Mouse (Mus musculus) heart, embryonic 11.5 days (tissue): ENCODE measurements around the gene Iffo1. TPM values are rescaled to one million over a fixed set of nuclear protein-coding genes. Genes with fewer than 3 reads are reported as not detected.

Experiments
- ATAC-seq: fragments of 200-750 bp; cut with Nextera tagmentation; replicated peaks from 2 replicates; pipeline ENCODE4 v1.8.0; 2017; ENCODE audit warnings: moderate library complexity; ENCODE audit not compliant: insufficient number of reproducible peaks, low FRiP score, low TSS enrichment
- H3K27ac ChIP-seq: fragments of 300-500 bp; sonication (generic); 2 replicates; pipeline ENCODE4 v1.5.1; 2014; ENCODE audit warnings: mild to moderate bottlenecking, low read depth, low read length
- H3K27me3 ChIP-seq: fragments of 300-500 bp; sonication (generic); 2 replicates; pipeline ENCODE4 v1.6.1; 2014; ENCODE audit warnings: mild to moderate bottlenecking, low read length, mixed read lengths; ENCODE audit not compliant: control insufficient read depth, insufficient read depth
- H3K36me3 ChIP-seq: fragments of 300-500 bp; sonication (generic); 2 replicates; pipeline ENCODE4 v1.6.1; 2014; ENCODE audit warnings: mild to moderate bottlenecking, low read length, moderate library complexity, mixed read lengths; ENCODE audit not compliant: control insufficient read depth, insufficient read depth
- H3K4me1 ChIP-seq: fragments of 300-500 bp; sonication (generic); 2 replicates; pipeline ENCODE4 v1.6.1; 2014; ENCODE audit warnings: low read length; ENCODE audit not compliant: control insufficient read depth, insufficient read depth
- H3K4me2 ChIP-seq: fragments of 300-500 bp; sonication (generic); 2 replicates; pipeline ENCODE4 v1.6.1; 2014; ENCODE audit warnings: mild to moderate bottlenecking, moderate library complexity
- H3K4me3 ChIP-seq: fragments of 300-500 bp; sonication (generic); 2 replicates; pipeline ENCODE4 v1.5.1; 2014; ENCODE audit warnings: low read depth, low read length
- H3K9ac ChIP-seq: fragments of 300-500 bp; sonication (generic); 2 replicates; pipeline ENCODE4 v1.6.1; 2014; ENCODE audit warnings: mild to moderate bottlenecking, low read depth, low read length, moderate library complexity
- H3K9me3 ChIP-seq: fragments of 300-500 bp; sonication (generic); replicated peaks from 2 replicates; pipeline ENCODE4 v1.6.1; 2016; ENCODE audit warnings: low read length; ENCODE audit not compliant: control insufficient read depth
- WGBS: fragments of 180-500 bp; shearing (Covaris S2); extraction: QIAGEN DNeasy Blood & Tissue Kit; methylation state at CpG from one replicate; pipeline ENCODE4 v1.1.7; 2014; ENCODE audit not compliant: insufficient replicate concordance; 5-methylcytosine and 5-hydroxymethylcytosine counted together
- polyA plus RNA-seq: library from polyadenylated mRNA; unstranded; fragments of >200 nt; fragmentation: Nextera tagmentation; extraction: Ambion mirVana; gene quantifications from 2 replicates; pipeline ENCODE4 v1.2.1, GENCODE M21; 2014

Gene Iffo1
- polyA plus RNA-seq, 1 experiment from 2014 or later: 6.7 TPM

DNA sequence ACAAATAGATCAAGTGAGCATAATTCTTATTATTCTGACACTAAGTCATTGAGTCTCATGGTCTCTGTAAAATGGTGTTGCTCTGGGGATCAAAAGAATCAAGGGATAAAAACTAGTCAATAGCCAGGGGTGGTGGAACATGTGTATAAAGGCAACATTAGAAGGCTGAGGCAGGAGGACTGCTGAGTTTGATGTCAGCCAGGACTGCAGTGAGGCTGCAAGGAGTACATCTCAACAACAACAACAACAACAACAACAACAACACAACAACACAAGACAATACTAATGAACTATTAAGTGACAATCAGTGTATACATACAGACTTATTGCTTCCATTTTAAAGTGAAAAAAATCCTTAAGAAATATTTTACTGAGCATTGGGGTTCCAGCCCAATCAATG is 45.8 kb downstream of the Iffo1 start:
- no peak for ATAC-seq
- H3K27ac ChIP-seq: peak overlapping the region; percentile 97
- peak overlapping the region; percentile 71 for H3K4me3 ChIP-seq
- no peaks in the 10 kb centered on the region for H3K27me3 ChIP-seq
- peak overlapping the region; percentile 65 for H3K4me2 ChIP-seq
- H3K4me1 ChIP-seq: peaks cover 11% of the 10 kb centered on the region
- peak overlapping the region; percentile 80 for H3K9ac ChIP-seq
- no peaks in the 10 kb centered on the region for H3K9me3 ChIP-seq
- peaks cover 35% of the 10 kb centered on the region for H3K36me3 ChIP-seq

DNA sequence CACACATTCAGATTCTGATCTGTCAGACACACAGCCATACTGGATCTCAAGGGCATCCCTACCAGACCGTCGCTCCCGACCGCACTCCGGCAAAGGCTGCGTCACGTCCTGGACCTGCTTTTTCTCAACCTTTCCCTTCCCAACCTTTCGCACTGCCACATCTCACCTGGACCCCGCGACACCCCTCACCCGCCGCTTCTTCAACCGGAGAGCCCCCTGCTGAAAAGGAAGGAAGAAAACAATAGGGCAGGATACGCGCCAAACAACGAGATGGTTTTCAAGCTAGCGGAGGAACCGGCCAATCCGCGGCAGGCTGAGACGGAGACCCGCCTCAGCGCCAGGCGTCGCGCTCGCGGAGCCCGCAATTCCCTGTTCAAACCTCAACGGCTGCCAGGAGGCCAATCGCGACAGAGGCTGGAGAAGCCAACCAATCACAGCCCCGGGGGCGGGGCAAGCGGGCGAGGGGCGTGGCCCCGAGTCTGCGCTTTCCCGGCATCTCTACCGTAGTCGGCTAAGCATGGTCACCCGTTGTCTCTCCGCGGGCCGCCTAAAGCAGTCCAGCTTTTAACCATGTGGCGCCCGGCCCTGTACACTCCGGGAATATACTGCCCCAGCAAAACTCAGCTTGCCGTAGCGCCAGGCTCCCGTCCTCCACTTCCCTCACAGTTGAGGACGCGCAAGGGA is 46.4 kb downstream of the Iffo1 start, which contains the start of the genes Ncapd2 and Mrpl51:
Gene Ncapd2 (minus strand): TSS at position 370 of the 684 bp plus-strand sequence.
Gene Mrpl51 (plus strand): TSS at position 470 of the 684 bp plus-strand sequence.
- Histone ChIP-seq H3K27me3 (no peaks in the 10 kb centered on the region), H3K27ac (peak within 1 kb of the TSS; percentile 97), H3K4me2 (peak within 1 kb of the TSS; percentile 65), H3K36me3 (peaks cover 30% of the 10 kb centered on the region), H3K4me1 (peaks cover 11% of the 10 kb centered on the region), H3K4me3 (peak within 1 kb of the TSS; percentile 71), H3K9ac (peak within 1 kb of the TSS; percentile 80), H3K9me3 (no peaks in the 10 kb centered on the region)
- ATAC-seq: peak; percentile 95
- WGBS: under 1% methylated on average over 54 of the region's 54 CpGs

DNA sequence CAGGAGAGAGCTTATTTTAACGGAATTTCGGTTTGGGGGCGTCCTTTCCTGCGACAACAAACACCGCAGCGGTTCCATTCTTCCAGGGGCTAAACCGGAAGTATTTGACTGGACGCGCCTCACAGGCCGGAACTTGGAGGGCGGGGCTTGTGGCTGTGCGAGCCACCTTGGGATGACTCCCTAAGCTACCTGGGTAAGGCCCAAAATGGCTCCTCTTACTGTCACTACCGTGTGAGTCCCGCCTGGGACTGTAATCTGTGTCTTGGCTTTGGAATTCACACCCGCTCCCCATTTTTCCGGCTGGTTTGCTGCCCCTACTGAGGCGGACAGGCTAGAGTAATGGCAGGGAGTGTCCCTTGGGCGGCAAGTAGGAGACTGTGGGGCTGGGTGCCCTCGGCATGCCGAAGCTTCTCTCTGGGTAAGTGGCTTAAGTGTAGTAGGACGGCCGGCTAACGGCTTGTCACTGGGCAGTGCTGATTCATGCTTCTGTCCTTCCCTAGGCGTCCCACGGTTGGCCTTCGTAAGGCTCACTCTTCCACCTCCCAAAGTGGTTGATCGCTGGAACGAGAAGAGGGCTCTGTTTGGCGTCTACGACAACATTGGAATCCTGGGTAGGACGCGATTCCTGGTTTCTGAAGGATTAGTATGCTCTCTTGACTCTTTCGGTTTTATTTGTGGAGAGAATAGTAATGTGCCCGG is 47.1 kb downstream of the Iffo1 start:
- Histone ChIP-seq H3K9me3 (no peaks in the 10 kb centered on the region), H3K27me3 (no peaks in the 10 kb centered on the region), H3K4me2 (peak overlapping the region; percentile 65), H3K36me3 (peaks cover 23% of the 10 kb centered on the region), H3K4me3 (peak overlapping the region; percentile 71), H3K4me1 (peaks cover 11% of the 10 kb centered on the region), H3K9ac (peak overlapping the region; percentile 80), H3K27ac (peak overlapping the region; percentile 97)
- ATAC-seq: peak; percentile 91
- WGBS: under 1% methylated on average over 34 of the region's 34 CpGs

DNA sequence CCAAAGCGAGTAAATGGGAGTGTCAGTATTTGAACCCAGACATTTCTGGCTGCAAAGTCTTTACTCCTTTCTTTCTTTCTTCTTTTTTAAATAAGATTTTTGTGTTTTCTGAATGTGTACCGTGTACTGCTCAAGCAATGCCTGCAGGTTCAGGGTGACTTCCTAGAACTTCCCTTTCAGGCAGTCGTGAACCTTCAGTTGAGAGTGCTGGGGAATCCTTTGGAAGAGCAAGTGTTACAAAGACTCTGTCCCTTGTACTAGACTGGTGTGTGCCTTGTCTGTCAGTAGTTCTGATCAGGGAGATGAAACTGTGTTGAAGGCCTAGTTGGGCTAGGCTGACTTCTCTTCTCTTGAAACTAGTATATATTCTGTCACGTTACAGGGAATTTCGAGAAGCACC is 47.8 kb downstream of the Iffo1 start:
- H3K4me2 ChIP-seq: peak overlapping the region; percentile 65
- H3K9me3 ChIP-seq: no peaks in the 10 kb centered on the region
- H3K27me3 ChIP-seq: no peaks in the 10 kb centered on the region
- H3K4me3 ChIP-seq: peak overlapping the region; percentile 71
- no peak for ATAC-seq
- peaks cover 17% of the 10 kb centered on the region for H3K36me3 ChIP-seq
- peaks cover 11% of the 10 kb centered on the region for H3K4me1 ChIP-seq
- WGBS: 29% methylated on average over 5 of the region's 5 CpGs
- H3K27ac ChIP-seq: peak overlapping the region; percentile 97
- peak overlapping the region; percentile 80 for H3K9ac ChIP-seq

DNA sequence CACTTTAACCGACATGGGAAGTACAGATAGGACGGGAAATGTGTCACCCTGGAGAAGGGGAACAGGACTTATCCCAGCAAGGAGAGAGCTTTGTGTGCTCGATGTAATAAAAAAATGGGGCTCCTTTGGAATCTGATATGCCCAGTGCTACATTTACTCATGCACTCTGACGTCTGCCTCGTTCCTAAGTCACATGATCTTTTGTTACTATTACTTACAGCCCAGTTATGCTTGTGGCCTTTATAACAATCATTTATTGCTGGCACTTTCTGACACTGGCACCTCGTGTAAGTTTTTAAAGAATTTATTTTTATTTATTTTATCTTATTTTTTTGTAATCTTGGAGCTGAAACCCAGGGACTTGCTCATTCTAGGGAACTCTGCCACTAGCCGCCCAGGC is 48.3 kb downstream of the Iffo1 start:
- H3K4me2 ChIP-seq: peak overlapping the region; percentile 65
- no peak overlapping the region for H3K27ac ChIP-seq
- WGBS: 54% methylated on average over 7 of the region's 7 CpGs
- ATAC-seq: no peak
- H3K4me3 ChIP-seq: peak overlapping the region; percentile 71; the same call in 1 of the 2 replicates
- H3K9ac ChIP-seq: no peak overlapping the region
- no peaks in the 10 kb centered on the region for H3K9me3 ChIP-seq
- H3K27me3 ChIP-seq: no peaks in the 10 kb centered on the region
- peaks cover 14% of the 10 kb centered on the region for H3K36me3 ChIP-seq
- peaks cover 11% of the 10 kb centered on the region for H3K4me1 ChIP-seq

DNA sequence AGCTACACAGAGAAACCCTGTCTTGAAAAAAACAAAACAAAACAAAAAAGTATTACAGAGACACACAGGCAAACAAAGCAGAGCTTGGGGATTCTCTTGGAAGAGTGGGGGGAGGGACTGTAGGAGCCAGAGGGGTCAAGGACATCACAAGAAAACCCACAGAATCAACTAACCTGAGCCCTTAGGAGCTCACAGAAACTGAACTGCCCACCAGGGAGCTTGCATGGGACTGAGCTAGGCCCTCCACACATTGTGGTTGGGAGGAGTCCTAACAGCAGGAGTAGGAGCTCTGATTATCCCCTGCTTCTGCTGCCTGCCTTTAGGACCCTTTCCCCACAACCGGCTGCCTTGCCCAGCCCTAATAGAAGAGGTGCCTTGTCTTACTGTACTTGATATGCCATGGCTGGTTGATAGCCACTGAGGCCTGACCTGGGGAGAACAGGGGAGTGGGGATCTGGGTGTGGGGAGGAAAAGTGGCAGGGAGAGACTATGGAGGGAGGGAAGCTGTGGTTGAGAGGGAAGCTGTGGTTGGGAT is 50.6 kb downstream of the Iffo1 start:
- WGBS: 26% methylated on average over 1 of the region's 1 CpGs

DNA sequence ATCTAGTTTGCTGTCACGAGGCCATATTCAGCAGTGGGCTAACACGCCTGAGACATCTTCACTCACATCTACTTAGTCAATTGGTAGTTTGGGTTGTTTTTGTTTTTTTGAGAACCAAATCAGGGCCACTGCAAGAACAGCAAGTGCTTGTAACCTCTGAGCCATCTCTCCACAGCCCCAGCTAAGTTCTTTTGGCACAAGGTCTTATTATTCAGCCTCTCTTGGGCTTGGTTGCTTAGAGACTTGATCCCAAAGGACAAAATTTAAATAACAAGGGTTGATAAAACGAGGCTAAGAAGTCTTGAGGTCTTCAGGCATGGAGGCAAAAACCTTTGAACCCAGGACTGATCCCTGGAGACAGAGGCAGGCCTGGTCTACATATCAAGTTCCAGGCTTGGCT is 51.3 kb downstream of the Iffo1 start:
- no peak overlapping the region for H3K9ac ChIP-seq
- no peak overlapping the region for H3K4me3 ChIP-seq
- 68% methylated on average over 3 of the region's 3 CpGs for WGBS
- H3K27ac ChIP-seq: no peak overlapping the region
- H3K27me3 ChIP-seq: no peaks in the 10 kb centered on the region
- ATAC-seq: no peak
- no peaks in the 10 kb centered on the region for H3K9me3 ChIP-seq
- peaks cover 7% of the 10 kb centered on the region; the same call in 1 of the 2 replicates for H3K36me3 ChIP-seq
- peaks cover 4% of the 10 kb centered on the region; the same call in 1 of the 2 replicates for H3K4me1 ChIP-seq
- H3K4me2 ChIP-seq: no peak overlapping the region

More for the DNA sequence above, 50.6 kb downstream of the Iffo1 start:
- no peak overlapping the region for H3K4me2 ChIP-seq
- H3K9me3 ChIP-seq: no peaks in the 10 kb centered on the region
- no peak for ATAC-seq
- no peak overlapping the region for H3K27ac ChIP-seq
- H3K27me3 ChIP-seq: no peaks in the 10 kb centered on the region
- peaks cover 4% of the 10 kb centered on the region; the same call in 1 of the 2 replicates for H3K4me1 ChIP-seq
- peaks cover 7% of the 10 kb centered on the region; the same call in 1 of the 2 replicates for H3K36me3 ChIP-seq
- H3K9ac ChIP-seq: no peak overlapping the region
- H3K4me3 ChIP-seq: no peak overlapping the region

DNA sequence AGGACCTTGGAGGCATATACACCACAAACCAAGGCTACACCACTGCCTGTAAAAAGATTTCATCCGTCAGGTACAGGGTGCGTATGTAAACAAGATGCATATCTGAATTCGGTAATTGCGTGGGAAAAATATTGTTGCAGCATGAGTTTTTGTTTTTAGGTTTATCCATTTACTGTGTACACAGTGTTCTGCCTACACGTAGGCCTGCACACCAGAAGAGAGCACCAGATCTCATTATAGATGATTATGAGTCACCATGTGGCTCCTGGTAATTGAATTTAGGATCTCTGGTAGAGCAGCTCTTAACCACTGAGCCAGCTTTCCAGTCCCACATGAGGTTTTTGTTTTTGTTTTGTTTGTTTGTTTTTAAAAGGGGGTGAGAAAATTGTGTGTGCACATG is 52.1 kb downstream of the Iffo1 start:
- Histone ChIP-seq H3K4me1 (peaks cover 4% of the 10 kb centered on the region; the same call in 1 of the 2 replicates), H3K36me3 (peaks cover 7% of the 10 kb centered on the region; the same call in 1 of the 2 replicates), H3K27ac (no peak overlapping the region), H3K4me3 (no peak overlapping the region), H3K27me3 (no peaks in the 10 kb centered on the region), H3K4me2 (no peak overlapping the region), H3K9ac (no peak overlapping the region), H3K9me3 (no peaks in the 10 kb centered on the region)
- WGBS: 86% methylated on average over 5 of the region's 5 CpGs
- ATAC-seq: no peak
